Mouse (Mus musculus): ENCODE data around the gene Phactr3.
"Not testable (repeated sequence)": the region's sequence is repeated elsewhere in the genome, so short reads cannot be mapped to it uniquely, and the experiment has no call there.

Phactr3 gene

GRCm38 (mm10) chr2:178288666-178289065 is 169.9 kb downstream of the Phactr3 start:
- in situ Hi-C loops (cut with MboI; ENCODE audit: low pct_unique_long_range_greater_than_20kb in 1 of 2, low sequenced_read_pairs in 2 of 2, unreplicated experiment in 1 of 2), result no loop called here

GRCm38 (mm10) chr2:178303453-178304187 is 184.8 kb downstream of the Phactr3 start:
- in situ Hi-C loops (cut with MboI; ENCODE audit: low pct_unique_long_range_greater_than_20kb in 1 of 2, low sequenced_read_pairs in 2 of 2, unreplicated experiment in 1 of 2), result no loop called here

GRCm38 (mm10) chr2:178304188-178304529 is 185.4 kb downstream of the Phactr3 start:
- in situ Hi-C loops (cut with MboI; ENCODE audit: low pct_unique_long_range_greater_than_20kb in 1 of 2, low sequenced_read_pairs in 2 of 2, unreplicated experiment in 1 of 2), result no loop called here

GRCm38 (mm10) chr2:178304669-178305068 is 185.9 kb downstream of the Phactr3 start:
- in situ Hi-C loops (cut with MboI; ENCODE audit: low pct_unique_long_range_greater_than_20kb in 1 of 2, low sequenced_read_pairs in 2 of 2, unreplicated experiment in 1 of 2), result no loop called here

- in situ Hi-C loops (cut with MboI; ENCODE audit: low pct_unique_long_range_greater_than_20kb in 1 of 2, low sequenced_read_pairs in 2 of 2, unreplicated experiment in 1 of 2), result no loop called here
Measured at GRCm38 (mm10) chr2:178313539-178313938, 194.8 kb downstream of the Phactr3 start.

- in situ Hi-C loops (cut with MboI; ENCODE audit: low pct_unique_long_range_greater_than_20kb in 1 of 2, low sequenced_read_pairs in 2 of 2, unreplicated experiment in 1 of 2), result no loop called here
Measured at GRCm38 (mm10) chr2:178316281-178316680, 197.5 kb downstream of the Phactr3 start.

- in situ Hi-C loops (cut with MboI; ENCODE audit: low pct_unique_long_range_greater_than_20kb in 1 of 2, low sequenced_read_pairs in 2 of 2, unreplicated experiment in 1 of 2), result no loop called here
Measured at GRCm38 (mm10) chr2:178319766-178320165, 201.0 kb downstream of the Phactr3 start.

GRCm38 (mm10) chr2:178321271-178321670 is 202.5 kb downstream of the Phactr3 start:
- in situ Hi-C loops (cut with MboI; ENCODE audit: low pct_unique_long_range_greater_than_20kb in 1 of 2, low sequenced_read_pairs in 2 of 2, unreplicated experiment in 1 of 2), result no loop called here

- in situ Hi-C loops (cut with MboI; ENCODE audit: low pct_unique_long_range_greater_than_20kb in 1 of 2, low sequenced_read_pairs in 2 of 2, unreplicated experiment in 1 of 2), result no loop called here
Measured at GRCm38 (mm10) chr2:178324410-178324809, 205.6 kb downstream of the Phactr3 start.

- in situ Hi-C loops (cut with MboI; ENCODE audit: low pct_unique_long_range_greater_than_20kb in 1 of 2, low sequenced_read_pairs in 2 of 2, unreplicated experiment in 1 of 2), result no loop called here
Measured at GRCm38 (mm10) chr2:178324818-178325217, 206.0 kb downstream of the Phactr3 start.

- in situ Hi-C loops (cut with MboI; ENCODE audit: low pct_unique_long_range_greater_than_20kb in 1 of 2, low sequenced_read_pairs in 2 of 2, unreplicated experiment in 1 of 2), result no loop called here
Measured at GRCm38 (mm10) chr2:178326067-178326466, 207.3 kb downstream of the Phactr3 start.

- in situ Hi-C loops (cut with MboI; ENCODE audit: low pct_unique_long_range_greater_than_20kb in 1 of 2, low sequenced_read_pairs in 2 of 2, unreplicated experiment in 1 of 2), result no loop called here
Measured at GRCm38 (mm10) chr2:178326750-178327465, 208.1 kb downstream of the Phactr3 start.

GRCm38 (mm10) chr2:178327466-178328040 is 208.8 kb downstream of the Phactr3 start:
- in situ Hi-C loops (cut with MboI; ENCODE audit: low pct_unique_long_range_greater_than_20kb in 1 of 2, low sequenced_read_pairs in 2 of 2, unreplicated experiment in 1 of 2), result no loop called here

- in situ Hi-C loops (cut with MboI; ENCODE audit: low pct_unique_long_range_greater_than_20kb in 1 of 2, low sequenced_read_pairs in 2 of 2, unreplicated experiment in 1 of 2), result no loop called here
Measured at GRCm38 (mm10) chr2:178329551-178329950, 210.8 kb downstream of the Phactr3 start.

- in situ Hi-C loops (cut with MboI; ENCODE audit: low pct_unique_long_range_greater_than_20kb in 1 of 2, low sequenced_read_pairs in 2 of 2, unreplicated experiment in 1 of 2), result no loop called here
Measured at GRCm38 (mm10) chr2:178329986-178330385, 211.2 kb downstream of the Phactr3 start.

- in situ Hi-C loops (cut with MboI; ENCODE audit: low pct_unique_long_range_greater_than_20kb in 1 of 2, low sequenced_read_pairs in 2 of 2, unreplicated experiment in 1 of 2), result no loop called here
Measured at GRCm38 (mm10) chr2:178337878-178338277, 219.1 kb downstream of the Phactr3 start.

- in situ Hi-C loops (cut with MboI; ENCODE audit: low pct_unique_long_range_greater_than_20kb in 1 of 2, low sequenced_read_pairs in 2 of 2, unreplicated experiment in 1 of 2), result no loop called here
Measured at GRCm38 (mm10) chr2:178339044-178339443, 220.3 kb downstream of the Phactr3 start.

- in situ Hi-C loops (cut with MboI; ENCODE audit: low pct_unique_long_range_greater_than_20kb in 1 of 2, low sequenced_read_pairs in 2 of 2, unreplicated experiment in 1 of 2), result not testable (repeated sequence)
Measured at GRCm38 (mm10) chr2:178342105-178342504, 223.3 kb downstream of the Phactr3 start.

GRCm38 (mm10) chr2:178342597-178342996 is 223.8 kb downstream of the Phactr3 start:
- in situ Hi-C loops (cut with MboI; ENCODE audit: low pct_unique_long_range_greater_than_20kb in 1 of 2, low sequenced_read_pairs in 2 of 2, unreplicated experiment in 1 of 2), result no loop called here
